Mouse (Mus musculus): ENCODE measurements at regions not wholly inside any gene's neighbourhood (a gene's known extent, or its start where the extent isn't known, plus 50 kb on each side); places are given as distances from the start of the nearest gene placed in this dataset.

DNA sequence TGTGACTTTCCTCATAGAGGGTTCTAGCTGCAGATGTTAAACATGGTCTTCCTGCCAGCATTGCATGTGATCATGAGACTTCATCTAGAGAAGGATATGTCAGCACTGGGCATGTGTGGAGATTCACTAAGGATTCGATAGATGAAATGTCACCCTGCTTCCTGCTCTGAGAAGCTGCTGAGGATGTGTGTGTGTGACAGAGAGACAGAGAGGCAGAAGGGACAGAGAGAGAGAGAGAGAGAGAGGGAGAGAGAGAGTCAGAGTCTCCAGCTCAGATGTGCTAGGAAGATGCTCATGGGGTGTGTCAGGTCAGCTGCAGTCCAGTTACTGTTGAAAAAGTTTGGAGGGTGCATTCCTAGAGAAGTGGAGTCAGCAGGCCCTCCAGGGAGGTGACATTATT is 78.9 kb upstream of the Glrp1 start:
- TF ChIP-seq CTCF (IDR thresholded peaks at IDR 0.05; ENCODE audit: low read depth, low read length), result no peak
- no peak for TF ChIP-seq GATA1 (IDR thresholded peaks at IDR 0.05; ENCODE audit: borderline replicate concordance, low read length)
- TF ChIP-seq POLR2AphosphoS5 (IDR thresholded peaks at IDR 0.05; ENCODE audit: insufficient replicate concordance, low read depth, low read length), result no peak
- TF ChIP-seq TAL1 (conservative IDR thresholded peaks at IDR 0.05; ENCODE audit: low read depth, low read length), result no peak
- no peak for TF ChIP-seq GATA2 (IDR thresholded peaks at IDR 0.05; ENCODE audit: borderline replicate concordance, low read depth, low read length)
